Comparison of ENCODE assay signal across 8 mouse cellular contexts in the genomic region with DNA sequence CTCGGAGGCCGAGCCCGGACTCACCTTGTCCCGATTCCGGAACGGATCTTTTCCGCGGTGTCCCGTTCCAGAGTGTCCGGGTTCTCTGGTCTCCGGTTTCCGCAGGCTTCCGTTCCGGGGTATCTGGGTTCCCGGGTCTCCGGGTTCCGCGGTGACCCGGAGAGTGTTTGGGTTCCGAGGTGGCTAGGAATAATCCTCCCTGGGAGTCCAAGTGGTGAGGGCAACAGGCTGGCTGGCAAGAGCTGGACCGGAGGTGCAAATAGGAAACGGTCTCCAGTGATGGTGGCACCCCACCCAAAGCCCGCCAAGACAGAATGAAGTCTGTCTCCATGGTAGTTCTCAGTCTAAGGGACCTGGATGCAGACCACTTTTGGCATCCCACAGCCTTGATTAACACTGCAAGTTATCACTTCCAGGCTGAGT. TPM values are rescaled to one million over a fixed set of nuclear protein-coding genes. Genes with fewer than 3 reads are reported as not detected.
DNase-seq lines count a peak whose midpoint lies in the region; ATAC-seq lines count a peak whose summit lies in the region.

A gene (minus strand): TSS at position 64 of the 423 bp plus-strand sequence.

- peak within 1 kb of the TSS; percentile 83 for H3K4me2 ChIP-seq in intestine, embryonic 15.5 days (replicated peaks)

- no peaks in the 10 kb centered on the region for H3K36me3 ChIP-seq in intestine, embryonic 15.5 days

- 0 out of 2 replicates have a peak within 1 kb of the TSS, but pooled peaks have one; percentile 32 for H3K27ac ChIP-seq in intestine, embryonic 15.5 days

- 1% methylated on average over 23 of the region's 23 CpGs for WGBS in intestine, embryonic 15.5 days

- intact Hi-C loops in gastrocnemius, postnatal 36 days (cut with DNase I): no loop called here
- intact Hi-C loops in left cerebral cortex, postnatal 14 days (cut with DNase I): loop anchor here (5.0 kb wide), 1 partner anchor 57 kb away; a partner anchor contains a TSS

- H3K9ac ChIP-seq in intestine, embryonic 15.5 days: peak within 1 kb of the TSS; percentile 89

- peaks cover 2% of the 10 kb centered on the region; the same call in 1 of the 2 replicates for H3K9me3 ChIP-seq in intestine, embryonic 15.5 days

- peak; percentile 95 for ATAC-seq in intestine, embryonic 15.5 days
- ATAC-seq in megakaryocyte-erythroid progenitor cell, adult 5-6 weeks (replicated peaks; ENCODE audit: low FRiP score, low TSS enrichment, poor library complexity, severe bottlenecking): peak; percentile 74

- peak within 1 kb of the TSS; percentile 85 for H3K4me3 ChIP-seq in intestine, embryonic 15.5 days (replicated peaks)

- H3K4me1 ChIP-seq in intestine, embryonic 15.5 days (replicated peaks): 0 out of 2 replicates have a peak, but pooled peaks cover 3% of the 10 kb centered on the region

- peak; percentile 93 for DNase-seq in adrenal gland, postnatal 14 days
- DNase-seq in embryo, embryonic 9.5 days (ENCODE audit: extremely low spot score): peak; percentile 85
- DNase-seq in gastrocnemius, postnatal 36 days: peak; percentile 60 to 82
- peak; percentile 82 to 85 for DNase-seq in left cerebral cortex, postnatal 14 days (ENCODE audit: low spot score in 2 of 2)
- DNase-seq in right cerebral cortex, postnatal 14 days: peak; percentile 82
- peak; percentile 73 for DNase-seq in yolk sac, embryonic 10.5 days (ENCODE audit: low spot score)

- no peaks in the 10 kb centered on the region for H3K27me3 ChIP-seq in intestine, embryonic 15.5 days (replicated peaks)

RNA-seq across cellular contexts. Expression of the gene that starts here (rescaled TPM):
- 2.9 and 3.2 TPM in 2 replicates for total RNA-seq in adrenal gland, postnatal 14 days (2021)
- total RNA-seq in gastrocnemius, postnatal 36 days (2021): 1 to 10 TPM; 1.3 to 2.2 TPM
- 2.9 and 3.5 TPM in 2 replicates for polyA plus RNA-seq in intestine, embryonic 15.5 days (2015; fragmentation: Nextera tagmentation; extraction: Ambion mirVana)
- 1 to 10 TPM; 7.0 to 7.1 TPM for total RNA-seq in left cerebral cortex, postnatal 14 days (2021)
- total RNA-seq in megakaryocyte-erythroid progenitor cell, adult 5-6 weeks (2014; fragmentation: Nextera tagmentation): 4.5 and 6.2 TPM in 2 replicates
- 2.6 and 5.2 TPM in 2 replicates for total RNA-seq in megakaryocyte-erythroid progenitor cell, adult 5-6 weeks (2017)

Comparison
In these comparisons a context has a peak if more than half of its experiments do, and no peak if none do; other contexts are left out.
1. Peak in every context shown above with its lines: DNase-seq, ATAC-seq, H3K4me3 ChIP-seq and H3K27ac ChIP-seq.